Mouse (Mus musculus) left cerebral cortex, postnatal 10 days (tissue): ENCODE measurements around the gene Sema6c. TPM values are rescaled to one million over a fixed set of nuclear protein-coding genes. Genes with fewer than 3 reads are reported as not detected.
A peak's percentile ranks its signal among the peaks of the same experiment; 100 is the strongest.
"Not testable (repeated sequence)": the region's sequence is repeated elsewhere in the genome, so short reads cannot be mapped to it uniquely, and the experiment has no call there.

ENCODE experiments used
- DNase-seq, 2 experiments: peaks; one replicate each; pipeline ENCODE4 v3.0.0; 2021 to 2022; ENCODE audit warnings: low spot score in 2 of 2, mixed read lengths in 1 of 2; ENCODE audit errors: extremely low spot score in 1 of 2
- intact Hi-C: fragments of 180-260 bp; cut with DNase I; formaldehyde crosslinking; loops from one replicate; pipeline ENCODE4 v1.15.1; 2025
- total RNA-seq, 2 experiments: library from RNA; stranded (reverse); gene quantifications; 2 replicates each; pipeline ENCODE4 v1.2.3; 2021

The Sema6c gene
- total RNA-seq, 2 experiments from 2014 or later: 60.5 to 73.6 TPM

GRCm38 (mm10) chr3:95174011-95174592 is 13.8 kb downstream of the Sema6c start:
- intact Hi-C loops: no loop called here
- peak; percentile 81 to 88 for DNase-seq

DNA sequence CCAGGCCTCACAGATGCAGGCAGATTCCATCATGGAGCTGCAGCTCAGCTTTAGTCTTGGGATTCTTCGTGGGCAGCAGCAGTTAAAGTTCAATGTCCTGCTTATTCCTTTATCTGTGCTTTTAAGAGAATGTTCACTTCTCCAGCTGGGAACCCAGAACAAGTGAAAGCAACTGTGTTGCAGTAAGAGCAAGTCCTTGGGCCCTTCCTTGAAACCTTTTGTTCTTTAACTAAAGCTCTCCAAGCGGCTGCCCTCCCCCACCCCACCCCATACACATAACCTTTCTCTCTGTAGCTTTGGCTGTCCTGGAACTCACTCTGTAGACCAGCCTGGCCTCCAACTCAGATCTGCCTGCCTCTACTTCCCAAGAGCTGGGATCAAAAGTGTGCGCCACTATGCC is 16.2 kb downstream of the Sema6c start:
- intact Hi-C loops: no loop called here
- DNase-seq: no peak

DNA sequence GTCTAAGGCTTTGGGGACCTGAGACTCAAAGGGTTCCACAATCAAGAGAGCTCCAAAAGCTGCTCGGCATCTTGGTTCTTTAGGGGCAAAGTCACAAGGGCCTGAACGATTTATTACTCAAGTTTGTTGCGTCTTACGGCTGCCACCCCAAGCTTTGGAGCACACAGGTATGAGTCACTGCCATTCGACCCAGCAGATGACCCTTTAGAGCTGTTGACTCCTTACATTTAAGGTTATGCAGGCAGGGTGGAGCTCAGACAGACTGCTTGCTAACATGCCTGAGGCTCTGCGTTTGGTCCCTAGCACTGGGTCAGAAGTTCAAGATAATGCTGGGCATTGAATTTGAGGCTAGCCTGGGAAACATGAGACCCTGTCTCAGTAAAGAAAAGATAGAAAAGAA is 17.3 kb downstream of the Sema6c start:
- intact Hi-C loops: no loop called here
- DNase-seq: no peak

DNA sequence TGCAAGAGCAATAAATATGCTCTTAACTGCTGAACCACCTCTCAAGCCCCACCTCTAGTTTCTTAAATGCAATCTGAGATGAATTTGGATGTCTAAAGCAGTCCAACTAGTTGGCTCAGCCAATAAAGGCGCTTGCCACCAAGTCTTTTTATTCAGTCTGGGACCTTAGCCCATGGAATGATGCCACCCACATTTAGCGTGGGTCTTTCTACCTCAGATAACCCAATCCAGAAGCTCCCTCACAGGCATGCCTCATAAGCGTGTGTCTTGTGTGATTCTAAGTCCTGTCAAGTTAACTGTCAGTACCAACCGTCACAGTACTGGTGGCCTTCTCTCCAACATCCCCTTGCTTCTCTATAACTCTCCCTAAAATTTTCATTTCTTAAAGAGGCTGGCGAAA is 18.7 kb downstream of the Sema6c start:
- no peak for DNase-seq
- intact Hi-C loops: no loop called here

- no peak for DNase-seq
- intact Hi-C loops: no loop called here
Measured at GRCm38 (mm10) chr3:95179890-95180289, 19.6 kb downstream of the Sema6c start.

DNA sequence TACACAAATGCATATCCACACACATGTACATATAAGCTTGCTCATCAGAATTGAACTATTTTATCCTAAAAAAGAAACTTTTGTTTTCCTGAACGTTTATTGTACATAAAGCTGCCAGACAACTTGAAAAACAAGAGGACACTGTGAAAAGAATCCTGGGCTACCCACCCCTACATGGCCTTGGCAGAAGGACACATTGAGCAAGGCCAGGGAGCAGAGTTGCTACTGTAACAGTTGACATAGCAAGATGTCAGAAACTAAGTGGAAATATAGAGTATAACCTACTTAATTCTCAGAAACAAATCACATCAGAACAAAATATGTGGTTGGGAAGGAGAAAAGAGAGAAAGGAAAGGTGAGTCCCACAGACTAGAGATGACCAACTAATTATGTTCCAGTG is 21.6 kb downstream of the Sema6c start:
- DNase-seq: no peak
- intact Hi-C loops: no loop called here

DNA sequence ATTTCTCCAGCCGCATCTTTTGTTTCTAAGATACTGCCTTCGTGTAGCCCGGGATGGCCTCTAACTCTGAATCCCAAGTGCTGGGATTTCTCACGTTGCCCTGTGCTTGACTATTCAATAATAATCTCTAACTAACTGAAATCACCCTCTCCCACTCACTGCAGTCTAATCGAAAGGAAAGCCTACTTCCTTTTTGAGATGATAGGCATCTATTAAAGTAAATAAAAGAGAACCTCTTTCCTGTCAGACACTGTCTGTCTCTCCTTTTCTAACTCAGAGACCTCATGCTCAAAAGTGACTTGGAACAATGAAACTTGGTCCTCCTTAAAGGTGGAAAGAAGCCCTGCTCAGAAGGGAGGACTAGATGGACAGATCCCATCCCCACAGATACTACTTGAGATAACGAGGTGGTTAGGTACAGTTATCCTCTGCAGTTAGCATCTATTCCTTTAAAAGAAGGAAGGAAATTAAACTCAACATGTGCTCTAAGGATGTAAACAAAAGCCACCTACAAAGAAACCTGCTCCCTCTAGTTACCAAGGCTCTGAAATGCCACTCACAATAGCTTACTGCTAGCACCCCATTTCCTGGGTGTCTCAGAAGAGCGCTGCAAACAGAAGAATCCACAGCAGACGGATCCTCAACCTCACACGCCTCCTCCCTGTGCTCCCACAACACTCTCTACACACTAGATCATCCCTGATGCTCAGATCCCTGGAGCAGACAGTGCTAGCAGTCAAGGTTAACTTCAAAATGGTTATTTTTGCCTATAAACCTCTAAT is 24.7 kb downstream of the Sema6c start:
- intact Hi-C loops: no loop called here
- DNase-seq: no peak

- intact Hi-C loops: no loop called here
- no peak for DNase-seq
Measured at GRCm38 (mm10) chr3:95186100-95186499, 25.8 kb downstream of the Sema6c start.

DNA sequence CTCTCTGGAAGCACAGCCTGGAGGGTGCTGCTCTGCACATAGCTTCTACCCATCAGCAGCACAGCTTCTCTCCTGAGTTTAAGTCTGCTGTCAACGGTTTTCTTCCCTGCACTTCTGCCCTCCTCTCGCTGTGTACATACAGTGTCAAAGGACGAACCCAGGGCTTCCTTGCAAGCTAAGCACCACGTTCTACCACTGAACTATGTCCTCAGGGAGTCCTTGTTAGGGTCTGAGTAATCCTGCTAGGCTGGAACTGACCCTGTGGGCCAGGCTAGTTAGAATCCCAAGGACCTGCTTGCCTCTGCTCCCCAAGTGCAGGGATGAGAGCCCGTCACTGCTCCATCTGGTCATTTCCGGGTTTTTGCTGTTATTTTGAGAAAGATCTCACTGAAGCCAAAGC is 26.6 kb downstream of the Sema6c start:
- intact Hi-C loops: no loop called here
- DNase-seq: no peak

DNA sequence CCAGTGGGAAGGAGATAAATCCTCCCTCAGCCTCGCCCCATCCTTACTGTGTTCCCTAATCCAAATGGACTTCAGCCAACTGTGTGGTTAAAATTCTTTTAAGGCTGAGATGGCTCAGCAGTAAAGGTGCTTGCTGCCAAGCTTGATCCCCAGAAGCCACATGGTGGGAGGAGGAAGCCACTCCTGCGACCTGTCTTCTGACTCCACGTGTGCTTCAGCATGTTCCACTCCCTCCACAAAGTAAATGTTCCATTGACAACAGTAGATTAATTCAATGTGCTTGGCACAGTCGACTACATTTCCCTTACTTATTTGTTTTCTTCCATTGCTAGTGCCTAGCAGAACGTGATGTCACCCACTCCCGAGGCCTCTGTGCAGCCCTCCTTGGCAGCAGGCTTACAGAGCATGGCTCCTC is 34.5 kb downstream of the Sema6c start:
- no peak for DNase-seq
- intact Hi-C loops: no loop called here

GRCm38 (mm10) chr3:95195772-95196171 is 35.5 kb downstream of the Sema6c start:
- intact Hi-C loops: no loop called here
- DNase-seq: no peak

GRCm38 (mm10) chr3:95199101-95199500 is 38.8 kb downstream of the Sema6c start:
- no peak for DNase-seq
- intact Hi-C loops: no loop called here

GRCm38 (mm10) chr3:95200132-95200531 is 39.9 kb downstream of the Sema6c start:
- intact Hi-C loops: loop anchor here (5.0 kb wide), 1 partner anchor 38 kb away; the partner anchor contains the start of gene Sema6c
- no peak for DNase-seq

- intact Hi-C loops: loop anchor here (5.0 kb wide), 1 partner anchor 38 kb away; the partner anchor contains the start of gene Sema6c
- DNase-seq: peak in 1 of 2 experiments; percentile 38
Measured at GRCm38 (mm10) chr3:95200562-95200961, 40.3 kb downstream of the Sema6c start.

GRCm38 (mm10) chr3:95203880-95204279 is 43.6 kb downstream of the Sema6c start:
- intact Hi-C loops: loop anchor here (5.0 kb wide), 1 partner anchor 42 kb away; the partner anchor contains the start of gene Sema6c
- peak in 1 of 2 experiments; percentile 67 for DNase-seq

DNA sequence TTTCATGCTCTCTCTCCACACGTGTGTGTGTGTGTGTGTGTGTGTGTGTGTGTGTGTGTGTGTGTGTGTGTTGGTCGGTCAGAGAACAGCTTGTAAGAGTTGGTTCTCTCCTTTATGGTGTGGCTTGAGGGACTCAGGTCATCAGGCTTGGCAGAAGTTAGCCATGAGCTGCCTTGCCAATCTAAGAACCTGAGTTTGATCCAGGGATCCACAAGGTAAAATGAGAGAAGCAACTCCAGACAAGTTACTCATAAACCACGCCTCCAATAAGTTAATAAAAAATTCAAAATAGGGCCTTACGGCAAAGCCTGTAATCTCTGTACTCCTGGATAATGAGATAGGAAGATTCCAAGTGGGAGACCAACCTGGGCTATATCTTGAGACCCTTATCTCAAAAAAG is 48.0 kb downstream of the Sema6c start:
- intact Hi-C loops: no loop called here
- DNase-seq: no peak

DNA sequence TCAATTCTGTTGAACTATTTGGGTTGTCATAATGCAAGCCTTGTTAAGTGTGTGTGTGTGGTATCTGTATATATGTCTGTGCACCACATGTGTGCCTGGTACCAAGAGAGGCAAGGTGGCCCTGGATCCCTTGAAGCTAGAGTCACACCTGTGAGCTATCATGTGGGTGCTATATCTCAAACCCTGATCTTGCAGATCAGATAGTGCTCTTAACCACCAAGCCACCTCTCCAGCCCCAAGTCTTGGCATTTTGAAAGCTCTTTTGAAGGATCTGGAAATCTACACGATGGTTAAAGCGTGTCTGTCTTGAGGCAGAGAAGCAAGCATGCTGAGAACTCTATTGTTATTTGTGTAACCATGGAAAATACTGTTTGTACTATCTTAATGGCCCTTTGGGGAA is 50.3 kb downstream of the Sema6c start:
- intact Hi-C loops: no loop called here
- no peak for DNase-seq

- DNase-seq, intact Hi-C loops: not testable (repeated sequence)
Measured at GRCm38 (mm10) chr3:95212889-95213608, 52.8 kb downstream of the Sema6c start.

- intact Hi-C loops: no loop called here
- DNase-seq: no peak
Measured at GRCm38 (mm10) chr3:95213609-95213975, 53.3 kb downstream of the Sema6c start.
